Mouse (Mus musculus) liver, embryonic 12.5 days (tissue): Measurements from ENCODE around the gene Uvrag. TPM values are rescaled to one million over a fixed set of nuclear protein-coding genes. Genes with fewer than 3 reads are reported as not detected.

ENCODE experiments used
- ATAC-seq: fragments of 200-750 bp; cut with Nextera tagmentation; 2 replicates; pipeline ENCODE4 v1.8.0; 2017; ENCODE audit warnings: moderate number of reproducible peaks, mild to moderate bottlenecking, moderate library complexity
- H3K27ac ChIP-seq: fragments of 300-500 bp; sonication (generic); 2 replicates; pipeline ENCODE4 v1.5.1; 2016; ENCODE audit warnings: mild to moderate bottlenecking
- H3K27me3 ChIP-seq: fragments of 300-500 bp; sonication (generic); replicated peaks from 2 replicates; pipeline ENCODE4 v1.6.1; 2016; ENCODE audit warnings: mild to moderate bottlenecking, moderate library complexity
- H3K36me3 ChIP-seq: fragments of 300-500 bp; sonication (generic); 2 replicates; pipeline ENCODE4 v1.6.1; 2016; ENCODE audit warnings: mild to moderate bottlenecking, moderate library complexity
- H3K4me1 ChIP-seq: fragments of 300-500 bp; sonication (generic); 2 replicates; pipeline ENCODE4 v1.6.1; 2016
- H3K4me2 ChIP-seq: fragments of 300-500 bp; sonication (generic); 2 replicates; pipeline ENCODE4 v1.6.1; 2016; ENCODE audit warnings: mild to moderate bottlenecking, moderate library complexity
- H3K4me3 ChIP-seq: fragments of 300-500 bp; sonication (generic); 2 replicates; pipeline ENCODE4 v1.5.1; 2016; ENCODE audit warnings: mild to moderate bottlenecking, moderate library complexity
- H3K9ac ChIP-seq: fragments of 300-500 bp; sonication (generic); 2 replicates; pipeline ENCODE4 v1.6.1; 2016; ENCODE audit warnings: mild to moderate bottlenecking, moderate library complexity
- H3K9me3 ChIP-seq: fragments of 300-500 bp; sonication (generic); replicated peaks from 2 replicates; pipeline ENCODE4 v1.6.1; 2016; ENCODE audit warnings: mild to moderate bottlenecking, moderate library complexity
- WGBS: fragments of 180-500 bp; shearing (Covaris S2); methylation state at CpG from one replicate; pipeline ENCODE4 v1.1.7; 2016; ENCODE audit not compliant: insufficient replicate concordance; 5-methylcytosine and 5-hydroxymethylcytosine counted together
- polyA plus RNA-seq: library from polyadenylated mRNA; unstranded; fragments of >200 nt; fragmentation: Nextera tagmentation; extraction: Ambion mirVana; gene quantifications from 2 replicates; pipeline ENCODE4 v1.2.1, GENCODE M21; 2016

Gene Uvrag
- polyA plus RNA-seq, 1 experiment from 2014 or later = 15.1 TPM

DNA sequence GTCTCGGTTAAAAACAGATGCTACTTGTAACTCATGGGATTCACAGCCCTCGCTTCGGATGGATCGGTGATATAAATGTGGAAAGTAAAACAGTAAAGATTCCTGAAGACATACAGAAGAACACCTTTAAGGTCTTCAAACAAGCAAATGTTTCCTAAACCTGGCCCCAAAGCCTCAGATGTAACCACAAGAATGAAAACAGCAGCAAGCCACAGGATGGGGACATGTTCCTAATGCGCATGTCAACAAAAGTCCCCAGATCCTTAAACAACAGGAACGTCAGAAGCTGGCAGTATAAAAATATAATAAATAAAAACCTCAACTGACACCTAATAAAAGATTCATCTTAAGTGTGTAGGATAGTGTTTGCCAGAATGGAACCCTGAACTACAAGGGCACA, 137.7 kb downstream of the Uvrag start:
- peaks cover 14% of the 10 kb centered on the region for H3K36me3 ChIP-seq
- no peaks in the 10 kb centered on the region for H3K9me3 ChIP-seq
- ATAC-seq = no peak
- H3K27ac ChIP-seq = no peak overlapping the region
- H3K4me1 ChIP-seq = peaks cover 19% of the 10 kb centered on the region; the same call in 1 of the 2 replicates
- 94% methylated on average over 6 of the region's 6 CpGs for WGBS
- H3K9ac ChIP-seq = no peak overlapping the region
- H3K4me2 ChIP-seq = no peak overlapping the region
- H3K27me3 ChIP-seq = no peaks in the 10 kb centered on the region
- H3K4me3 ChIP-seq = no peak overlapping the region

DNA sequence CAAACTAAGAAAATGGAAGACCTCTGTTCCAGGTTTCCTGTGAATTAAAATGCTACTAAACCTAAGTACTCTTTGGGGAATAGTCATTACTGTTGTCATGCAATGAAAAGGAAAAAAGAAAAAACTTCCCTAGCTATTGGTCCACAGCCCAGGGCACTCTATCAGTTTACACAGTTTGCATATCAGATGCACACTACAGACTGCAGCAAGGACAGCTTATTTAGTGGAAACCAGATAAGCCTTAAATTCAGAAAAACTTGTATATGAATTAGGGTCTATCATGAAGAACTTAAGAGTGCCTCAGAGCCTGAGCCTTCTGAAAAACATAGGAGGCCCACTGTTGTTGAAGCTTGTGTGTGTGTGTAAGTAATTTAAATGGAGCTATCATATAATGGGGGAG, 142.2 kb downstream of the Uvrag start:
- no peak overlapping the region for H3K4me3 ChIP-seq
- H3K27me3 ChIP-seq = no peaks in the 10 kb centered on the region
- H3K27ac ChIP-seq = no peak overlapping the region
- H3K4me1 ChIP-seq = peaks cover 23% of the 10 kb centered on the region; the same call in 1 of the 2 replicates
- H3K9ac ChIP-seq = no peak overlapping the region
- H3K4me2 ChIP-seq = no peak overlapping the region
- ATAC-seq = peak; percentile 44; the same call in 1 of the 2 replicates
- H3K36me3 ChIP-seq = peaks cover 7% of the 10 kb centered on the region
- no peaks in the 10 kb centered on the region for H3K9me3 ChIP-seq

DNA sequence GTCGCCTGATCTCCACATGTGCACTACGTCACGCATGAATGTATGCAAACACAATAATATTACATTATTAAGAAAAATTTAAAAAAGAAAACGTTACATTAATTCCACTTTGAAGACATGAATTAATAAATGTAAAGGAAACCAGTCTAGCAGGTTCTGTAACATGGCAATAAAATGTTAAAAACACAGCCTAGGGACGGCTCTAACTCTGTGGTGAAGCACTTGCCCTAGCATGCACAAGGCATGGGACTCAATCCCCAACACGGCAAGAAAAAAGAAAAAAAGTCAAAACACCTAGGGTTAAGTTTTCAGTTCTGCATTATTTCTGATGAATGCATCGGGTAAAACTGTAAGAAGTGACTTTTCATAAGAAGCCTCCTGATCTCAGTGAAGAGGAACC, 143.2 kb downstream of the Uvrag start:
- WGBS = 78% methylated on average over 7 of the region's 7 CpGs
- no peak overlapping the region for H3K4me2 ChIP-seq
- H3K27me3 ChIP-seq = no peaks in the 10 kb centered on the region
- peaks cover 23% of the 10 kb centered on the region; the same call in 1 of the 2 replicates for H3K4me1 ChIP-seq
- no peak overlapping the region for H3K27ac ChIP-seq
- no peaks in the 10 kb centered on the region for H3K36me3 ChIP-seq
- no peak overlapping the region for H3K9ac ChIP-seq
- H3K4me3 ChIP-seq = no peak overlapping the region
- H3K9me3 ChIP-seq = no peaks in the 10 kb centered on the region
- ATAC-seq = no peak

DNA sequence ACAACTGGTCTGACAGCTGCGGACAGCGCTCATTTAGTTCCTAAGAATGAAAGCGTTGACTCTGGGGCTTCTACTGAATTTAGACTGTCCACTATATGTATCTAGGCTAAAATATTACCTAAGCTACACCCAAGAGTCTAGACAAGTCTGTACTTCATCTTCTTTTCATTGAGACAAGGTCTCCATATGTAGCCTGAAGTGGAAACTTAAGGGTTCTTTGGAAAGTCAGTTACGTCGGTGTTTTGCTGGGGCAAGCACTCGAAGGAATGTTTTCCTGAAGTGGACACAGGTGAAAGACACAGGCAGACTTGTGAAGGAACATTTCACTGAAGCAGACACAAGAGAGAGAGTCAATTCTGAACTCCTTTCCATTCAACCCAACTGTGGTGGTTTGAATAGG, 144.2 kb downstream of the Uvrag start:
- no peaks in the 10 kb centered on the region for H3K27me3 ChIP-seq
- no peak overlapping the region for H3K9ac ChIP-seq
- no peak overlapping the region for H3K4me3 ChIP-seq
- ATAC-seq = no peak
- peaks cover 23% of the 10 kb centered on the region; the same call in 1 of the 2 replicates for H3K4me1 ChIP-seq
- 87% methylated on average over 6 of the region's 6 CpGs for WGBS
- peaks cover 1% of the 10 kb centered on the region; the same call in 1 of the 2 replicates for H3K36me3 ChIP-seq
- H3K4me2 ChIP-seq = no peak overlapping the region
- no peaks in the 10 kb centered on the region for H3K9me3 ChIP-seq
- no peak overlapping the region for H3K27ac ChIP-seq

DNA sequence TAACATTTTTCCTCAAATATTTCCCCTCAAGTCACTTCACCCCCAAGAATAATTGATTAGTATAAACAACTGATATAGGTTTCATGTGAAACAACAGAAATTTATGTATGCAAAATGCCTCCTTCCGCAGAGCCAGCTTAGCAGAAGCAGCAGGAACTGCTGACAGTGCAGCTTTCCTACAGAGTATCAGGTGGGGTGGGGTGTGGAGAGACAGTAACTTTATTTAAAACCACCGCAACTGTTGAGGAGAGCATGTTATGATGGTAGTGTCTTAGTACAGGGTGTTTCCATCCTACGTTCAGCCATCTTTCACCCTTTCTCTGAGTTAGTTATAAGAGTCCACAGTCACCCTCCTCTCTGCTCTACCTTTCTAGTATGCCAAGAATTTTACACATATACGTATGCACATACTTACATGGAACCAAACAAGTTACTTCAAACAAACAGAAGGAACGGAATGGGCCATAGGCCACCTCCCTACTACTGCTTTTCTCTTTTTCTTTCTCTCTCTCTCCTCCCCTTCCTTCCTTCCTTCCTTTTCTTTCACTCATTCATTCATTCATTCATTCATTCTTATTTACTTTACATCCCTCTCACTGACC, 145.7 kb downstream of the Uvrag start:
- 85% methylated on average over 5 of the region's 5 CpGs for WGBS
- peaks cover 14% of the 10 kb centered on the region for H3K36me3 ChIP-seq
- no peak overlapping the region for H3K9ac ChIP-seq

GRCm38 (mm10) chr7:98994137-98994536, 146.8 kb downstream of the Uvrag start:
- no peak overlapping the region for H3K4me2 ChIP-seq
- no peak overlapping the region for H3K4me3 ChIP-seq
- H3K4me1 ChIP-seq = peaks cover 13% of the 10 kb centered on the region; the same call in 1 of the 2 replicates
- H3K27me3 ChIP-seq = no peaks in the 10 kb centered on the region
- no peak overlapping the region for H3K27ac ChIP-seq
- peaks cover 21% of the 10 kb centered on the region for H3K36me3 ChIP-seq
- no peaks in the 10 kb centered on the region for H3K9me3 ChIP-seq
- H3K9ac ChIP-seq = no peak overlapping the region
- no peak for ATAC-seq
- WGBS = 62% methylated on average over 6 of the region's 6 CpGs

More for the DNA sequence above, 145.7 kb downstream of the Uvrag start:
- Histone ChIP-seq H3K9me3 (no peaks in the 10 kb centered on the region), H3K4me1 (peaks cover 23% of the 10 kb centered on the region; the same call in 1 of the 2 replicates), H3K4me2 (no peak overlapping the region), H3K27me3 (no peaks in the 10 kb centered on the region), H3K4me3 (no peak overlapping the region), H3K27ac (no peak overlapping the region)
- no peak for ATAC-seq

- Histone ChIP-seq H3K27me3 (no peaks in the 10 kb centered on the region), H3K4me2 (no peak overlapping the region), H3K9ac (no peak overlapping the region), H3K36me3 (peaks cover 25% of the 10 kb centered on the region), H3K4me3 (no peak overlapping the region), H3K27ac (no peak overlapping the region), H3K4me1 (peaks cover 6% of the 10 kb centered on the region; the same call in 1 of the 2 replicates), H3K9me3 (no peaks in the 10 kb centered on the region)
- 48% methylated on average over 4 of the region's 4 CpGs for WGBS
- no peak for ATAC-seq
These were observed 147.5 kb downstream of the Uvrag start for GRCm38 (mm10) chr7:98993395-98993794.

DNA sequence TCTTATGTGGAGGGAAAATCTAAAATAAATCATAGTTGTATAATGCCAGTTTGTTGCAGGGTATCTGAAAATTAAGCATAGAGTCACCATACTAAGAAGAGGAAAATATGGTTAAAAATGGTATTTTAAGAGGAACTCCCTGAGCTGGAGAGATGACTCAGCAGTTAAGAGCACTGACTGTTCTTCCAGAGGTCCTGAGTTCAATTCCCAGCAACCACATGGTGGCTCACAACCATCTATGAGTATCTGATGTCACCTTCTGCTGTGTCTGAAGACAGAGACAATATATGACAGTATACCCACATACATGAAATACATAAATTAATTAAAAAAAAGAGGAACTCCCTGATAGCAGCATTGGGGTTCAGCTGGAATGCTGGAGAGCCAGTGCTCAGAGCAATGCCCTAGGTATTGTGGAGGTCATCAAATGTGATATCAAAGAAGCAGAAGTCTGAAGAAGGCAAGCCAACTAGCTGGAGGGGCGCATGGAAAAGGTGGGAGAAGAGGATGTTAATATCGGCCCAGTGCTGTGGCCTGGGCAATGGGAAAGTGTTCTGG, 149.7 kb downstream of the Uvrag start:
- H3K4me3 ChIP-seq = no peak overlapping the region
- H3K4me2 ChIP-seq = no peak overlapping the region
- H3K36me3 ChIP-seq = peaks cover 39% of the 10 kb centered on the region
- WGBS = 91% methylated on average over 2 of the region's 2 CpGs
- peaks cover 19% of the 10 kb centered on the region for H3K4me1 ChIP-seq
- ATAC-seq = no peak
- H3K9me3 ChIP-seq = no peaks in the 10 kb centered on the region
- H3K27me3 ChIP-seq = no peaks in the 10 kb centered on the region
- H3K9ac ChIP-seq = no peak overlapping the region
- H3K27ac ChIP-seq = no peak overlapping the region

DNA sequence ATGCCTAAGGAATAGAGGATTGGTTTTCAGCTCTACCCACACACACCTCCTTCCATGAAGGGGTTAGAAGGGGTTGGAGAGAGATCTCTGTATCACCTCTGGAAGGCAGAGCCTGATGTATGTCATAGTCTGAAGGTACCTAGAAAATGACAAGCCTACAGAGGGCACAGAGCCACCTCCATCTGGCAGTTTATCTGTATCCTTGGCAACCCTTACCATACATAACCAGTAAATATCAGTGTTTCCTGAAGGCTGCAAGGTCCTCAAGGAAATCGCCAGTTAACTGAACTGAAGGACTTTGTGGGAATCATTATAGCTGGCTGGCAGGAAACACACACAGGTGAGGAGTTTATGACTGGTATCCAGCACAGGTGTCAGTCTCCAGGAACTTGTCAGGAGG, 150.4 kb downstream of the Uvrag start:
- ATAC-seq = no peak
- Histone ChIP-seq H3K4me1 (peaks cover 27% of the 10 kb centered on the region), H3K4me2 (no peak overlapping the region), H3K27ac (no peak overlapping the region), H3K27me3 (no peaks in the 10 kb centered on the region), H3K9me3 (no peaks in the 10 kb centered on the region), H3K36me3 (peaks cover 44% of the 10 kb centered on the region), H3K9ac (no peak overlapping the region), H3K4me3 (no peak overlapping the region)
- WGBS = 59% methylated on average over 1 of the region's 1 CpGs

GRCm38 (mm10) chr7:98986962-98987441, 153.9 kb downstream of the Uvrag start:
- no peaks in the 10 kb centered on the region for H3K9me3 ChIP-seq
- H3K4me2 ChIP-seq = peak overlapping the region; percentile 35
- H3K4me1 ChIP-seq = peaks cover 24% of the 10 kb centered on the region
- peak; percentile 86 for ATAC-seq
- no peak overlapping the region for H3K4me3 ChIP-seq
- WGBS = 37% methylated on average over 14 of the region's 14 CpGs
- peaks cover 44% of the 10 kb centered on the region for H3K36me3 ChIP-seq
- no peak overlapping the region for H3K9ac ChIP-seq
- H3K27ac ChIP-seq = no peak overlapping the region; the same call in 1 of the 2 replicates
- no peaks in the 10 kb centered on the region for H3K27me3 ChIP-seq

GRCm38 (mm10) chr7:98985935-98986334, 155.0 kb downstream of the Uvrag start:
- ATAC-seq = 0 out of 2 replicates have a peak, but pooled peaks have one; percentile 19
- Histone ChIP-seq H3K4me3 (no peak overlapping the region), H3K9ac (no peak overlapping the region), H3K9me3 (no peaks in the 10 kb centered on the region), H3K4me1 (peaks cover 33% of the 10 kb centered on the region), H3K27me3 (no peaks in the 10 kb centered on the region), H3K4me2 (no peak overlapping the region), H3K27ac (no peak overlapping the region), H3K36me3 (peaks cover 37% of the 10 kb centered on the region)
- 74% methylated on average over 2 of the region's 2 CpGs for WGBS

- no peaks in the 10 kb centered on the region for H3K9me3 ChIP-seq
- ATAC-seq = no peak
- peaks cover 33% of the 10 kb centered on the region for H3K4me1 ChIP-seq
- no peak overlapping the region for H3K4me3 ChIP-seq
- 80% methylated on average over 6 of the region's 6 CpGs for WGBS
- no peak overlapping the region for H3K27ac ChIP-seq
- no peak overlapping the region for H3K9ac ChIP-seq
- H3K4me2 ChIP-seq = no peak overlapping the region
- H3K27me3 ChIP-seq = no peaks in the 10 kb centered on the region
- peaks cover 32% of the 10 kb centered on the region for H3K36me3 ChIP-seq
These were observed 155.5 kb downstream of the Uvrag start for GRCm38 (mm10) chr7:98985489-98985888.
